Mouse (Mus musculus): ENCODE data around the gene Pex16. TPM values are rescaled to one million over a fixed set of nuclear protein-coding genes. Genes with fewer than 3 reads are reported as not detected.

Gene Pex16
- total RNA-seq, 4 experiments from 2014 or later: 17.0 to 19.5 (median 17.7) TPM

GRCm38 (mm10) chr2:92422388-92423135 is 48.1 kb downstream of the Pex16 start:
- no peak for DNase-seq (ENCODE audit: low spot score in 2 of 2)

- no peak for DNase-seq (ENCODE audit: low spot score in 2 of 2)
Measured at GRCm38 (mm10) chr2:92423156-92423555, 48.7 kb downstream of the Pex16 start.

- peak; percentile 96 for DNase-seq (ENCODE audit: low spot score in 2 of 2)
Measured at GRCm38 (mm10) chr2:92423702-92424461, 49.4 kb downstream of the Pex16 start.

- DNase-seq (ENCODE audit: low spot score in 2 of 2): peak; percentile 34 to 56
Measured at GRCm38 (mm10) chr2:92424462-92425308, 50.2 kb downstream of the Pex16 start.

- DNase-seq (ENCODE audit: low spot score in 2 of 2): no peak
Measured at GRCm38 (mm10) chr2:92425366-92425765, 50.9 kb downstream of the Pex16 start.

- peak in 1 of 2 experiments; percentile 24 for DNase-seq (ENCODE audit: low spot score in 2 of 2)
Measured at GRCm38 (mm10) chr2:92426426-92426825, 52.0 kb downstream of the Pex16 start.

- peak; percentile 62 to 63 for DNase-seq (ENCODE audit: low spot score in 2 of 2)
Measured at GRCm38 (mm10) chr2:92427882-92428281, 53.4 kb downstream of the Pex16 start.

- no peak for DNase-seq (ENCODE audit: low spot score in 2 of 2)
Measured at GRCm38 (mm10) chr2:92430089-92430488, 55.6 kb downstream of the Pex16 start.

Small RNAs within 50 kb of the gene (microRNA-seq; reads per million reads assigned to microRNA genes)
- not detected for gene Mir7000

Other genes starting within 250 kb of the Pex16 start
- gene Large2, start 193 bp downstream of the Pex16 start, total RNA-seq (2022): under 1 TPM in 2 of 4 experiments, not detected in 2; 0.65 to 0.99 TPM
- gene 1700029I15Rik, start 7.9 kb downstream of the Pex16 start, total RNA-seq (2022): 1 to 10 TPM in 2 of 4 experiments, under 1 TPM in 2; 0.24 to 1.3 (median 1.0) TPM
- 1 to 10 TPM; 1.7 to 2.5 (median 2.3) TPM for gene Mapk8ip1, start 26.6 kb downstream of the Pex16 start, total RNA-seq (2022)
- gene Cry2, start 59.4 kb downstream of the Pex16 start, total RNA-seq (2022): 10 to 100 TPM; 27.5 to 34.6 (median 31.3) TPM
- gene Slc35c1, start 85.9 kb downstream of the Pex16 start, total RNA-seq (2022): 1 to 10 TPM; 4.9 to 5.8 (median 5.4) TPM
- gene Chst1, start 225.0 kb downstream of the Pex16 start, total RNA-seq (2022): 1 to 10 TPM in 2 of 4 experiments, under 1 TPM in 2; 0.61 to 1.6 (median 0.95) TPM